ENCODE assay signal across 13 mouse cellular contexts in genomic region chr13:39537724-39538440, GRCm38 (mm10).
DNase-seq lines count a peak whose midpoint lies in the region; ATAC-seq lines count a peak whose summit lies in the region.
"Had no signal": no experiment of that assay in that cellular context is flagged by ENCODE, and none has a peak within 500 bp of the region (broad histone marks: within the 10 kb centered on the region; RNA-seq: fewer than 3 reads in every experiment).

No protein-coding gene starts in this region.

- peaks cover 46% of the 10 kb centered on the region for H3K27me3 ChIP-seq in midbrain, embryonic 13.5 days
- H3K27me3 ChIP-seq in midbrain, embryonic 10.5 days (ENCODE audit: low read depth, poor library complexity, severe bottlenecking), result peaks cover 24% of the 10 kb centered on the region
- peaks cover 37% of the 10 kb centered on the region for H3K27me3 ChIP-seq in hindbrain, embryonic 12.5 days
- H3K27me3 ChIP-seq in neural tube, embryonic 14.5 days (ENCODE audit: control insufficient read depth, insufficient read depth, low read length), result no peaks in the 10 kb centered on the region
- H3K27me3 ChIP-seq: CH12.LX; forebrain, embryonic 15.5 days; heart, embryonic 15.5 days; liver, embryonic 15.5 days had no signal

- H3K36me3 ChIP-seq in midbrain, embryonic 13.5 days, result no peaks in the 10 kb centered on the region
- H3K36me3 ChIP-seq in midbrain, embryonic 10.5 days, result no peaks in the 10 kb centered on the region
- H3K36me3 ChIP-seq in hindbrain, embryonic 12.5 days, result no peaks in the 10 kb centered on the region
- no peaks in the 10 kb centered on the region for H3K36me3 ChIP-seq in neural tube, embryonic 14.5 days (ENCODE audit: control insufficient read depth, insufficient read depth, low read length)
- H3K36me3 ChIP-seq: forebrain, embryonic 15.5 days; heart, embryonic 15.5 days; liver, embryonic 15.5 days had no signal

- H3K4me2 ChIP-seq in midbrain, embryonic 13.5 days (replicated peaks), result peak overlapping the region; percentile 19
- peak overlapping the region; percentile 28 for H3K4me2 ChIP-seq in hindbrain, embryonic 12.5 days (replicated peaks)
- H3K4me2 ChIP-seq in neural tube, embryonic 14.5 days (ENCODE audit: low read depth, low read length), result peak overlapping the region; percentile 6; the same call in 1 of the 2 replicates
- H3K4me2 ChIP-seq: forebrain, embryonic 15.5 days; heart, embryonic 15.5 days; liver, embryonic 15.5 days had no signal

- no peak overlapping the region for H3K4me3 ChIP-seq in midbrain, embryonic 13.5 days (replicated peaks)
- H3K4me3 ChIP-seq in midbrain, embryonic 10.5 days, result no peak overlapping the region
- H3K4me3 ChIP-seq in hindbrain, embryonic 12.5 days, result no peak overlapping the region
- H3K4me3 ChIP-seq in neural tube, embryonic 14.5 days (ENCODE audit: low read depth, low read length), result no peak overlapping the region
- H3K4me3 ChIP-seq: forebrain, embryonic 15.5 days; heart, embryonic 15.5 days; liver, embryonic 15.5 days had no signal

- H3K27ac ChIP-seq in midbrain, embryonic 13.5 days, result no peak overlapping the region
- H3K27ac ChIP-seq in midbrain, embryonic 10.5 days (replicated peaks), result no peak overlapping the region
- peak overlapping the region; percentile 42; the same call in 1 of the 2 replicates for H3K27ac ChIP-seq in hindbrain, embryonic 12.5 days
- H3K27ac ChIP-seq in neural tube, embryonic 14.5 days (ENCODE audit: low read depth, low read length), result no peak overlapping the region
- H3K27ac ChIP-seq: forebrain, embryonic 15.5 days; heart, embryonic 15.5 days; liver, embryonic 15.5 days had no signal

- WGBS in midbrain, embryonic 13.5 days, result 41% methylated on average over 14 of the region's 14 CpGs
- 63% methylated on average over 14 of the region's 14 CpGs for WGBS in midbrain, embryonic 10.5 days
- WGBS in hindbrain, embryonic 12.5 days, result 31% methylated on average over 14 of the region's 14 CpGs
- WGBS in neural tube, embryonic 14.5 days, result 33% methylated on average over 14 of the region's 14 CpGs

- H3K9me3 ChIP-seq in midbrain, embryonic 13.5 days, result no peaks in the 10 kb centered on the region
- H3K9me3 ChIP-seq in midbrain, embryonic 10.5 days (replicated peaks), result no peaks in the 10 kb centered on the region
- H3K9me3 ChIP-seq in hindbrain, embryonic 12.5 days (replicated peaks), result no peaks in the 10 kb centered on the region
- H3K9me3 ChIP-seq in neural tube, embryonic 14.5 days (ENCODE audit: control insufficient read depth, low read length), result no peaks in the 10 kb centered on the region
- H3K9me3 ChIP-seq: forebrain, embryonic 15.5 days; heart, embryonic 15.5 days; liver, embryonic 15.5 days had no signal

- no peak overlapping the region for H3K9ac ChIP-seq in midbrain, embryonic 13.5 days (replicated peaks)
- no peak overlapping the region for H3K9ac ChIP-seq in hindbrain, embryonic 12.5 days
- no peak overlapping the region for H3K9ac ChIP-seq in neural tube, embryonic 14.5 days (replicated peaks; ENCODE audit: low read depth, low read length)
- H3K9ac ChIP-seq: forebrain, embryonic 15.5 days; heart, embryonic 15.5 days; liver, embryonic 15.5 days had no signal

- DNase-seq in midbrain, embryonic 10.5 days (ENCODE audit: low spot score), result no peak
- DNase-seq in embryo, embryonic 11 days, result peak; percentile 54
- no peak for DNase-seq in spleen, postnatal 10 days (ENCODE audit: low spot score in 2 of 2)
- no peak for DNase-seq in cerebellum, adult 11-12 months
- no peak for DNase-seq in right cerebral cortex, postnatal 14 days
- DNase-seq: adrenal gland, postnatal 10 days had no signal

- ATAC-seq in midbrain, embryonic 13.5 days, result peak; percentile 65
- peak; percentile 61; the same call in 1 of the 2 replicates for ATAC-seq in hindbrain, embryonic 12.5 days (ENCODE audit: low FRiP score)
- peak; percentile 51; the same call in 1 of the 2 replicates for ATAC-seq in neural tube, embryonic 14.5 days (ENCODE audit: low read depth)
- ATAC-seq: forebrain, embryonic 15.5 days had no signal

- peaks cover 11% of the 10 kb centered on the region for H3K4me1 ChIP-seq in midbrain, embryonic 13.5 days (replicated peaks)
- peaks cover 10% of the 10 kb centered on the region for H3K4me1 ChIP-seq in midbrain, embryonic 10.5 days
- H3K4me1 ChIP-seq in hindbrain, embryonic 12.5 days, result peaks cover 7% of the 10 kb centered on the region; the same call in 1 of the 2 replicates
- peaks cover 7% of the 10 kb centered on the region for H3K4me1 ChIP-seq in neural tube, embryonic 14.5 days (ENCODE audit: control insufficient read depth, insufficient read depth, low read length)
- H3K4me1 ChIP-seq: forebrain, embryonic 15.5 days; heart, embryonic 15.5 days; liver, embryonic 15.5 days had no signal
